Mouse (Mus musculus) CH12.LX (cell line): ENCODE results near the gene Washc3.

Experiments
- CTCF ChIP-seq, 2 experiments: IDR thresholded peaks in 1 of 2; conservative IDR thresholded peaks in 1 of 2; 2 replicates each; pipeline ENCODE4 v1.5.1; 2011 to 2012; ENCODE audit warnings: low read depth in 2 of 2, low read length in 2 of 2, improper control_type of control experiment in 1 of 2, inconsistent platforms in 1 of 2, mild to moderate bottlenecking in 1 of 2, moderate library complexity in 1 of 2
- E2F4 ChIP-seq: IDR thresholded peaks from 2 replicates; pipeline ENCODE4 v1.6.1; 2011; ENCODE audit warnings: low read depth, low read length, improper control_type of control experiment; ENCODE audit not compliant: insufficient replicate concordance
- EP300 ChIP-seq: IDR thresholded peaks from 2 replicates; pipeline ENCODE4 v1.6.1; 2011; ENCODE audit warnings: low read length, improper control_type of control experiment
- HCFC1 ChIP-seq: IDR thresholded peaks from 2 replicates; pipeline ENCODE4 v1.6.1; 2012; ENCODE audit warnings: low read depth, mild to moderate bottlenecking, inconsistent platforms, low read length, improper control_type of control experiment
- JUND ChIP-seq: conservative IDR thresholded peaks from 2 replicates; pipeline ENCODE4 v1.6.1; 2011; ENCODE audit warnings: low read depth, low read length, improper control_type of control experiment
- MAFK ChIP-seq: IDR thresholded peaks from 2 replicates; pipeline ENCODE4 v1.6.1; 2011; ENCODE audit warnings: low read length, improper control_type of control experiment; ENCODE audit not compliant: insufficient replicate concordance
- MAX ChIP-seq: IDR thresholded peaks from 2 replicates; pipeline ENCODE4 v1.6.1; 2011; ENCODE audit warnings: low read length, improper control_type of control experiment
- MYC ChIP-seq: IDR thresholded peaks from 2 replicates; pipeline ENCODE4 v1.6.1; 2011; ENCODE audit warnings: low read depth, mild to moderate bottlenecking, improper control_type of control experiment, low read length
- NRF1 ChIP-seq: IDR thresholded peaks from 2 replicates; pipeline ENCODE4 v1.6.1; 2014; ENCODE audit warnings: low read depth, mild to moderate bottlenecking, inconsistent platforms, low read length, improper control_type of control experiment, moderate library complexity
- PAX5 ChIP-seq: IDR thresholded peaks from 2 replicates; pipeline ENCODE4 v1.6.1; 2012; ENCODE audit warnings: low read length, inconsistent platforms, mixed read lengths
- POLR2A ChIP-seq: IDR thresholded peaks from 2 replicates; pipeline ENCODE4 v1.6.1; 2011; ENCODE audit warnings: low read depth, mild to moderate bottlenecking, improper control_type of control experiment, low read length
- POLR2AphosphoS2 ChIP-seq: IDR thresholded peaks from 2 replicates; pipeline ENCODE4 v1.6.1; 2011; ENCODE audit warnings: low read depth, low read length, improper control_type of control experiment
- TBP ChIP-seq: conservative IDR thresholded peaks from 2 replicates; pipeline ENCODE4 v1.6.1; 2011; ENCODE audit warnings: low read depth, low read length, improper control_type of control experiment
- USF2 ChIP-seq: conservative IDR thresholded peaks from 2 replicates; pipeline ENCODE4 v1.6.1; 2011; ENCODE audit warnings: low read depth, low read length, improper control_type of control experiment

DNA sequence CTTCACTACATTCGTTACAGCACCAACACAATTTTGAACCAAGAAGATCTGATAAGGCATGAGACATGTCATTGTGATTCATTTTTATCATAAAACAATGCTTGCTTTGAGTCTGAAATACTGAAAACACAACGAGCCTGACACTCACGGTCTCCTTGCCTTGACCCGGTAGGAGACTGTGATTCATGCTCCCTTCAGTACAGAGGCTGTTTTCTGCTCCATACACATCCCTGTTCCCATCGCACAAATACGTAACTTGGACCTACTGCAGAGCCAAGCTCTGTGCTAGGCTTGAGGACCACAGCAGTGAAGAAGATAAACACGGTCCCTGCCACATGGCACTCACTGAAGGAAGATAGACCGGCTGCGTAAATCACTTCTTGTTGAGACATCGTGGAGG is 87.2 kb downstream of the Washc3 start:
- no peak for TF ChIP-seq MYC
- no peak for TF ChIP-seq MAFK
- no peak for TF ChIP-seq USF2
- TF ChIP-seq POLR2A, result no peak
- TF ChIP-seq NRF1, result no peak
- TF ChIP-seq CTCF (conservative IDR thresholded peaks at IDR 0.05 in 1 of 2, IDR thresholded peaks at IDR 0.05 in 1 of 2; ENCODE audit: low read depth in 2 of 2, low read length in 2 of 2), result no peak
- no peak for TF ChIP-seq HCFC1
- TF ChIP-seq EP300, result no peak
- TF ChIP-seq MAX, result no peak
- no peak for TF ChIP-seq PAX5
- TF ChIP-seq E2F4, result no peak
- TF ChIP-seq POLR2AphosphoS2, result no peak
- TF ChIP-seq TBP, result no peak
- TF ChIP-seq JUND, result no peak
